Mouse (Mus musculus): ENCODE measurements around the gene Acyp2. TPM values are rescaled to one million over a fixed set of nuclear protein-coding genes. Genes with fewer than 3 reads are reported as not detected.

Gene Acyp2
- total and polyA plus RNA-seq, 3 experiments, result 48.7 to 90.3 (median 80.7) TPM

DNA sequence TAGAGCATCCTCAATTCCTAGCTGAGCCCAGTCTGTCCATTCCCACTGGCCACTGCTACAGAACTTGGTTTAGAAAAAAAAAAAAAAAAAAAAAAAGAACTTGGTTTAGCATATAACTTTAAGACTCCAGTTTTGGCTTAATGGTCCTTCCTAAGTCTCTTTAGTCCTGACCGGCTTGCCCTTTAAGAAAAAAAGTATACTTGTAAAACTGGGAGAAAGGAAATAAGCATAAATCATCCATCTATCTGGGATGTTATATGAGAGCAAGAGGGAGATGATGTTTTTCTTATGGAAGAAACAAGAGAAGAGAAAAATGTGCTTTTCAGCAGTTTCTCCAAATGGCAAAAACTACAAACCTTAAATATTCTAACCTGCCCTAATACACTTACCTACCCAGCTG lies 89.2 kb downstream of the Acyp2 start:
- Histone ChIP-seq H3K4me1 (ENCODE audit: control insufficient read depth, insufficient read depth, low read length) (no peaks in the 10 kb centered on the region), H3K79me2 (replicated peaks; ENCODE audit: control insufficient read depth, insufficient read depth, low read length) (no peaks in the 10 kb centered on the region), H3K36me3 (ENCODE audit: control insufficient read depth, insufficient read depth, low read length) (no peaks in the 10 kb centered on the region), H3K4me3 (no peak overlapping the region), H3K27me3 (ENCODE audit: control insufficient read depth, insufficient read depth, low read length) (no peaks in the 10 kb centered on the region), H3K27ac (no peak overlapping the region), H3K9ac (ENCODE audit: low read depth, low read length) (no peak overlapping the region)
- DNase-seq, result no peak
- TF ChIP-seq POLR2A (IDR thresholded peaks at IDR 0.05; ENCODE audit: insufficient read depth, low read depth, low read length), result no peak
- TF ChIP-seq CTCF (IDR thresholded peaks at IDR 0.05), result no peak
- TF ChIP-seq EP300 (IDR thresholded peaks at IDR 0.05; ENCODE audit: insufficient read depth, low read depth, low read length), result no peak
- WGBS, result 91% methylated on average over 1 of the region's 1 CpGs
- intact Hi-C loops (cut with DNase I), result no loop called here

DNA sequence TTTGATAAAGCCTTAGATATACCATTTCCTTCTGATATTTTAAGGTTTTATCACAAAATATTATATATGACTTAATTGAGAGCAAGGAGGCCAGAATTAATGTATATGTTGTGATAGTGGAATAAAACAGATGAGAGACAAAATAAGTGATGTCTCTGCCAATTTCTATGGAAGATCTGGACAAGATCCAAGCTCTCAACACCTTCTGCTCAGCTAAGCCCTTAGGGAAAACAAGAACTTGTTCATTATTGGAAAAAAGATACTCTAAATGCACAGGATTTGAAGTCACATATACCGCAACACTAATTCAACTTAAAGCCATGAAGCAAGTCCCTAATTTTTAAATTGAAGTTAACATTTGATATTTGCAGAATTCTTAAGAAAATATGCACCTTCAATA lies 96.0 kb downstream of the Acyp2 start:
- WGBS, result 94% methylated on average over 1 of the region's 1 CpGs
- peaks cover 4% of the 10 kb centered on the region; the same call in 1 of the 2 replicates for H3K4me1 ChIP-seq (ENCODE audit: control insufficient read depth, insufficient read depth, low read length)
- TF ChIP-seq POLR2A (IDR thresholded peaks at IDR 0.05; ENCODE audit: insufficient read depth, low read depth, low read length), result no peak
- H3K27me3 ChIP-seq (ENCODE audit: control insufficient read depth, insufficient read depth, low read length), result no peaks in the 10 kb centered on the region
- H3K27ac ChIP-seq, result no peak overlapping the region
- no peak overlapping the region for H3K9ac ChIP-seq (ENCODE audit: low read depth, low read length)
- H3K36me3 ChIP-seq (ENCODE audit: control insufficient read depth, insufficient read depth, low read length), result no peaks in the 10 kb centered on the region
- intact Hi-C loops (cut with DNase I), result no loop called here
- no peaks in the 10 kb centered on the region for H3K79me2 ChIP-seq (replicated peaks; ENCODE audit: control insufficient read depth, insufficient read depth, low read length)
- no peak for DNase-seq
- H3K4me3 ChIP-seq, result no peak overlapping the region

DNA sequence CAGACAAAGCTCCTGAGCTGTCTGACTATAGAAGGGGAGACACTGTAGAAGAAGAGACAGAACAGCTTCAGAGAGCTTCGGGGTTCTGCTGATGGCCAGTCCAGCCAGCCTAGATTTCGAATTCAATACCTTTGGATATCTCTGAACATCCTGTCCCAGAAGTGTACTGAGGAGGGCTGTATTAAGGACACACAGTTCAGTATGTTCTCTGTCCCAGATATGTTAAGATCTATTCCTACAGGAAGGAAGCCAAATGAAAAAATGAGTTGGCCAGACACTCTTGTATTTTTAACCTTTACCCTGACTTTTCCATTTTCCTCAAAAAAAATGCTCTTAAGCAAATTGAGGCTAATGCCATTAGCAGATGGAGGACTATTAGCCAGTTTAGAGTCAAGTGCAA lies 132.3 kb downstream of the Acyp2 start:
- Histone ChIP-seq H3K9ac (ENCODE audit: low read depth, low read length) (no peak overlapping the region), H3K27ac (peak overlapping the region; percentile 31), H3K36me3 (ENCODE audit: control insufficient read depth, insufficient read depth, low read length) (peaks cover 9% of the 10 kb centered on the region), H3K79me2 (replicated peaks; ENCODE audit: control insufficient read depth, insufficient read depth, low read length) (no peaks in the 10 kb centered on the region), H3K27me3 (ENCODE audit: control insufficient read depth, insufficient read depth, low read length) (no peaks in the 10 kb centered on the region), H3K4me1 (ENCODE audit: control insufficient read depth, insufficient read depth, low read length) (peaks cover 12% of the 10 kb centered on the region), H3K4me3 (no peak overlapping the region)
- peak in 1 of 2 experiments; percentile 10 for DNase-seq
- WGBS, result 35% methylated on average over 2 of the region's 2 CpGs
- no peak for TF ChIP-seq CTCF (IDR thresholded peaks at IDR 0.05)
- peak; percentile 68; the same call in 1 of the 2 replicates for TF ChIP-seq EP300 (IDR thresholded peaks at IDR 0.05; ENCODE audit: insufficient read depth, low read depth, low read length)
- intact Hi-C loops (cut with DNase I), result loop anchor here (1.0 to 5.0 kb wide), 9 partner anchors 32 to 355 kb away; partner anchors contain the start of gene Acyp2

DNA sequence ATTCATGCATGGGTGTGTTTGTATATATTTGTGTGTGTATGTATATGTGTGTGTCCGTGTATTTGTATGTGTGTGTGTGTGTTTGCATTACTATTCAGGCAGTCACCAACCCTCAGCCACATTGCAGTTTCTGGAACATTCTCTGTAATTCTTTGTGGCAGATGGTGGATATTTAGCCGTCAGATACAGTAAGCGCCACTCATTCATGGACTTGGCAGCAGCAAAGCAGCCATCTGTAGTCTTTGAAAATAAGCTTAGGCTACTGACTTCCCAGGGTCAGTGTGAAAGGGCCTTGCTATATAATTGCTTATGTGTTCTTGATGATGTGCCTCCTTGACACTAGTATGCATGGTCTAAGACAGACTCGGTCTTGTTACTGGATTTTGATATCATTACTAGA lies 141.2 kb downstream of the Acyp2 start:
- no peak overlapping the region for H3K4me3 ChIP-seq
- H3K79me2 ChIP-seq (replicated peaks; ENCODE audit: control insufficient read depth, insufficient read depth, low read length), result no peaks in the 10 kb centered on the region
- 89% methylated on average over 4 of the region's 4 CpGs for WGBS
- no peak for DNase-seq
- no peaks in the 10 kb centered on the region for H3K36me3 ChIP-seq (ENCODE audit: control insufficient read depth, insufficient read depth, low read length)
- intact Hi-C loops (cut with DNase I), result no loop called here
- no peaks in the 10 kb centered on the region for H3K4me1 ChIP-seq (ENCODE audit: control insufficient read depth, insufficient read depth, low read length)
- H3K27ac ChIP-seq, result no peak overlapping the region
- no peak overlapping the region for H3K9ac ChIP-seq (ENCODE audit: low read depth, low read length)
- no peak for TF ChIP-seq EP300 (IDR thresholded peaks at IDR 0.05; ENCODE audit: insufficient read depth, low read depth, low read length)
- no peak for TF ChIP-seq CTCF (IDR thresholded peaks at IDR 0.05)
- no peak for TF ChIP-seq POLR2A (IDR thresholded peaks at IDR 0.05; ENCODE audit: insufficient read depth, low read depth, low read length)
- no peaks in the 10 kb centered on the region for H3K27me3 ChIP-seq (ENCODE audit: control insufficient read depth, insufficient read depth, low read length)

DNA sequence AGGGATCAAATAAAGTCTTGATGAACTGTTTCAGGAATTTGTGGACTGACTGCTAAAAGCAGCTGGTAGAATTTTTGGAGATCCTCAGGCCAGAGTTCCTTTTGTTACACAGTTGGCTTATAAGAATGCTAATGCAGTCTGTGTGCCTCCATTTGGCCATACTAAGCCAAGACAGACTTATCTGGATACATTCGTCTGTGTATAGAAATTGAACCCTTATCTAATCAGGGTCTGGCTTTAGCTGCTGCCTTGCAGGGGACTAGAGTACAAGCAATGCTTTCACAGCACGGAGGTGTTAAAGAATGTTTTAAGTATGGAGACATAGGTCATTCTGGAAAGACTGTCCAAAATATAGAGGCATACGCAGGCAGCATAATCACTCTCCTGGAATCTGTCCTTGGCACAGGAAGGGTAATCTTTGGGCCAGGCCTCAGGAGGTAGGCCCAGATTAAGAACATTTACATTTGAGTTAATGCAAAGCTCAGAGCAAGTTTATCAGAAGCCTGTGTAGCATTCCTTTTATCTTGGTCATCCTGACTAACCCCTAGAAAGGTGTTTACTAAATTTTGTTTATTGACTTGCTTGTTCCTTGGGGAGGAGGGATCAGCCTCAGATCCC lies 150.5 kb downstream of the Acyp2 start:
- no peaks in the 10 kb centered on the region for H3K79me2 ChIP-seq (replicated peaks; ENCODE audit: control insufficient read depth, insufficient read depth, low read length)
- H3K9ac ChIP-seq (ENCODE audit: low read depth, low read length), result no peak overlapping the region
- 44% methylated on average over 3 of the region's 3 CpGs for WGBS
- DNase-seq, result no peak
- no peak overlapping the region for H3K4me3 ChIP-seq
- no peaks in the 10 kb centered on the region for H3K36me3 ChIP-seq (ENCODE audit: control insufficient read depth, insufficient read depth, low read length)
- H3K4me1 ChIP-seq (ENCODE audit: control insufficient read depth, insufficient read depth, low read length), result no peaks in the 10 kb centered on the region
- intact Hi-C loops (cut with DNase I), result no loop called here
- H3K27me3 ChIP-seq (ENCODE audit: control insufficient read depth, insufficient read depth, low read length), result no peaks in the 10 kb centered on the region
- H3K27ac ChIP-seq, result no peak overlapping the region
- no peak for TF ChIP-seq EP300 (IDR thresholded peaks at IDR 0.05; ENCODE audit: insufficient read depth, low read depth, low read length)
- TF ChIP-seq CTCF (IDR thresholded peaks at IDR 0.05), result no peak
- no peak for TF ChIP-seq POLR2A (IDR thresholded peaks at IDR 0.05; ENCODE audit: insufficient read depth, low read depth, low read length)

DNA sequence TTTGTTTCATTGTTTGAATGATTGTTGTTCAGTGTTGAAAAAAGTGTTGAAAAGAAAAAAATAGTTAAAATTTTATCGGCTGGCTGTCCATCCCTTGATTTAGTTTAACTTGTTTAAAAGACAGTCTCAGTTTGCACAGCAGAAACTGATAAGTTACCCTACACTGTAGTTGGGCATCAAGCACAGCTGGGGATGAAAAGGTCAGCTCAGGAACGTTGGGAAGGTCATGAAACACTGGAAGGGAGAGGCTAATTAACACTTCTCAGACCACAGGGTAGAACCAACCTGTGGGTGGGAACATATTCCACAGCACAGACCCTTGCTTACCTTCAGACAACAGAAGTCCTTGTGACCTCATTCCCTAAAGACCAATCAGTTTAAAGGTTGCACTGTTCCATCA lies 152.2 kb downstream of the Acyp2 start:
- no peak for DNase-seq
- H3K4me1 ChIP-seq (ENCODE audit: control insufficient read depth, insufficient read depth, low read length), result no peaks in the 10 kb centered on the region
- no peak overlapping the region for H3K27ac ChIP-seq
- H3K27me3 ChIP-seq (ENCODE audit: control insufficient read depth, insufficient read depth, low read length), result no peaks in the 10 kb centered on the region
- TF ChIP-seq EP300 (IDR thresholded peaks at IDR 0.05; ENCODE audit: insufficient read depth, low read depth, low read length), result no peak
- no peak for TF ChIP-seq POLR2A (IDR thresholded peaks at IDR 0.05; ENCODE audit: insufficient read depth, low read depth, low read length)
- no peak for TF ChIP-seq CTCF (IDR thresholded peaks at IDR 0.05)
- no peak overlapping the region for H3K9ac ChIP-seq (ENCODE audit: low read depth, low read length)
- no peak overlapping the region for H3K4me3 ChIP-seq
- H3K79me2 ChIP-seq (replicated peaks; ENCODE audit: control insufficient read depth, insufficient read depth, low read length), result no peaks in the 10 kb centered on the region
- intact Hi-C loops (cut with DNase I), result no loop called here
- no peaks in the 10 kb centered on the region for H3K36me3 ChIP-seq (ENCODE audit: control insufficient read depth, insufficient read depth, low read length)
- 61% methylated on average over 2 of the region's 2 CpGs for WGBS

All from heart, adult 2 months (tissue).